Mouse (Mus musculus) bone marrow, adult 2 months (tissue): Measurements from ENCODE around the gene Gm8362. TPM values are rescaled to one million over a fixed set of nuclear protein-coding genes. Genes with fewer than 3 reads are reported as not detected.
"Not testable (repeated sequence)": the region's sequence is repeated elsewhere in the genome, so short reads cannot be mapped to it uniquely, and the experiment has no call there.

Experiments
- H3K27ac ChIP-seq: fragments of 200-500 bp; 2 replicates; pipeline ENCODE4 v1.5.1; 2012; ENCODE audit warnings: low read depth, mild to moderate bottlenecking, control low read depth, inconsistent platforms, low read length; ENCODE audit not compliant: control insufficient read depth, poor library complexity, insufficient read depth
- H3K4me1 ChIP-seq: fragments of 200-500 bp; 2 replicates; pipeline ENCODE4 v1.6.1; 2011; ENCODE audit warnings: low read length; ENCODE audit not compliant: control insufficient read depth, insufficient read depth
- H3K4me3 ChIP-seq: fragments of 200-500 bp; replicated peaks from 2 replicates; pipeline ENCODE3; 2011; ENCODE audit warnings: mild to moderate bottlenecking, low read depth, low read length, control low read depth; ENCODE audit not compliant: control insufficient read depth
- WGBS: fragments of 180-500 bp; shearing (Covaris S2); methylation state at CpG from one replicate; pipeline ENCODE4 v1.1.7; 2018; 5-methylcytosine and 5-hydroxymethylcytosine counted together
- polyA plus RNA-seq: library from polyadenylated mRNA; stranded (reverse); fragments of >200 nt; gene quantifications from 2 replicates; pipeline ENCODE4 v1.2.4, GENCODE M21; 2011; ENCODE audit warnings: low replicate concordance; ENCODE audit not compliant: missing spikeins, insufficient read depth, insufficient read length

Gene Gm8362
- not detected in 2 replicates for polyA plus RNA-seq

DNA sequence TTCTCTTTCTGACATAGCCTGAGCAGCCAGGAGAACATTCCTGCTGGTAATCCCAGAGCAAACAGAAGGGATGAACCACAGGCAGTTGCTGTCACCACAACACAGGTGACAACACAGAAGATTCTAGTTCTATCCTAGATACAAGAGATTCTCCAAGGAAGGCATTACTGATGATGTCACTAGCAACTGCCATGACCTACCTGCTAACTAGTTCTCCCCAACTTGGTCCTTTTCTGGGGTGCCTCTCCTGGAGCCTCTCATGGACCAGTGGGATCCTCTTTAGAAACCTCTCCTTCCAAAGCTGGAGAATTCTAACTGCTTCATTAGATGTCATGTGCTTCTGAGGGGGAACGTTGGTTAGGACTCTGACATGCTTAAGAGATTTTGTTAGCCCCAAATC is at the start of gene Gm8362:
Gene Gm8362 (minus strand): TSS at position 101 of the 400 bp plus-strand sequence.
- H3K27ac ChIP-seq, result not testable (repeated sequence)

DNA sequence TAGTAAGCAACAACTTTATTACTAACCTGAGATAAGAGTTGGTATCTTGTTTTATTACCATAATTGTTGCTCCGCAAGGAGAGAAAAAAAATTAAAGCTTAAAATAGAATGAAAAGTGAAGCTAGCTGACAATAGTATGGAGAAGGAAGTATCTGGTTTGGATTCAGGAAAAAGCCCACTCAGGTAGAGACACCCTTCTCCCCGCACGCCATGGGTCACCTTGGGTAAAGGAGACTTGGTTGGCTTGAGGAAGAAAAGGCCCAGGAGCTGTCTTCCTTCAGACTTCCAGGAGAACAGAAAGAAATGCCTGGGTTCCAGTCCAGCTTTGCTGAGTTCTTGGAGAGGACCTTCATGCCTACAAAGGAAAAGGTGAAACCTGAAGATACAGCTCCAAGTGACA is 49.1 kb upstream of the Gm8362 start:
- not testable (repeated sequence) for H3K4me3 ChIP-seq, H3K4me1 ChIP-seq, H3K27ac ChIP-seq
- 81% methylated on average over 3 of the region's 3 CpGs for WGBS

More for the DNA sequence above, at the start of gene Gm8362:
- not testable (repeated sequence) for H3K4me3 ChIP-seq, H3K4me1 ChIP-seq
- WGBS, result 60% methylated on average over 1 of the region's 1 CpGs

DNA sequence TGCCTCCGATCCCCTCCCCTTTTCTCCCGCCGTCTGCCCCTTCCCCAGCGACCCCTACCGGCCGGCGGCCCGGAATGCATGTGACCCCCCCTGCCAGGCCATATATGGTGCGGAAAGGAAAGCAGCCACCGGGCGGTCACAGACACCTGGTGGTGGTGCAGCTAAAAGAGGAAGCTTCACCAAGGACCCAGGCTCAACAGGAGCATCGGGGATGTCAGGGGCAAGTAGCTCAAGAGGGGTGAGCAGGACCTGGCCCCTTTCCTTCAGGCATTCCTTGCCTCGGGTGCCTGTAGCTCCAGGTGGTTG is 17.0 kb downstream of the Gm8362 start:
- not testable (repeated sequence) for H3K27ac ChIP-seq, H3K4me1 ChIP-seq, H3K4me3 ChIP-seq
- 2% methylated on average over 5 of the region's 13 CpGs for WGBS

DNA sequence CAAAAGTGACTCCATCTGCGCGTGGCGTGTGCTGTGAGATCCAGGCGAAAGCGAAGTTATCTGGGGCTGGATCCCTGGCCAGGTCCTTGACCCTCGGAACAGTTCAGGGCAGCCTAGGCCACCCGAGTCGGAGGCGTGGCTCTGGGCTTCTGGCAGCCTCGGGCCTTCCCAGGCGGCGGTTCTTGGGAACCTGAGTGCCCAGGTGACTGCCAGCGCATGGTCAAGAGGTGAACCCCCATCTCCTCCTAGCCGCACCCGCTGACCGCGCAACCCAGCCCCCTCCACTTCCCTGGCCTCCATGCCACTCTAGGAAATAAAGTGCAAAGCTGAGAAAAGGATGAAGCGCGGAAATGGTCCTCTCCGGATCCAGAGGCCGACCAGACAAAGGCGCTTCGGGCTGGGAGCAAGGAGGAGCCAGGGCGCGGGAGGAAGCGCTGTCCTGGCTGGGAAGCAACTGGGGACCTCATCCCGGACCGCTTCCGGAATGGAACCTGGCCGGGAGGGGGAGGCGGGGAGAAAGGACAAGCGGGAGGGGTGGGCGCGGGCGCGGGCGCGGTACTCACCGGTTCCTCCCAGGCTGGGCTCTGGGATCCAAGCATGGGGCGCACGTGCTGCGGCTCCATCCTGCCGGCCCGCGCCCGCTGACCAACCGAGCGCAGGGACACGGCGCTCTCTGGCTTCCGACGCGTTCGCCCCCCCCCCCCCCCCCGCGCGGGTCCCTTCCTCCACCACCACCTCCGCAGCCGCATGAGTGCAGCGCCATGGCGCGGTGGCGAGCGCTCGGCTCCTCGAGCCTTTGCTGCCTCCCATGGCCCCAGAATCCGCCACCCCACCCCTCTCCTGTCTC is 17.6 kb downstream of the Gm8362 start:
- not testable (repeated sequence) for H3K27ac ChIP-seq, H3K4me3 ChIP-seq, H3K4me1 ChIP-seq
- WGBS, result under 1% methylated on average over 39 of the region's 67 CpGs

DNA sequence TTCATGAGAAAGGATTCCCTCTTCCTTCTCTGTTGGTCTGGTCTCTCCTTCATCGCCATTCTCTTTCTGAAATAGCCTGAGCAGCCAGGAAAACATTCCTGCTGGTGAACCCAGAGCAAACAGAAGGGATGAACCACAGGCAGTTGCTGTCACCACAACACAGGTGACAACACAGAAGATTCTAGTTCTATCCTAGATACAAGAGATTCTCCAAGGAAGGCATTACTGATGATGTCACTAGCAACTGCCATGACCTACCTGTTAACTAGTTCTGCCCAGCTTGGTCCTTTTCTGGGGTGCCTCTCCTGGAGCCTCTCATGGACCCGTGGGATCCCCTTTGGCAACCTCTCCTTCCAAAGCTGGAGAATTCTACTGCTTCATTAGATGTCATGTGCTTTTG is 32.0 kb downstream of the Gm8362 start, which contains the start of gene Gm3636:
Gene Gm3636 (minus strand): TSS at position 101 of the 400 bp plus-strand sequence.
- not testable (repeated sequence) for H3K27ac ChIP-seq, H3K4me3 ChIP-seq, H3K4me1 ChIP-seq
- WGBS, result no CpG with 5 or more reads among the region's 2 CpGs

DNA sequence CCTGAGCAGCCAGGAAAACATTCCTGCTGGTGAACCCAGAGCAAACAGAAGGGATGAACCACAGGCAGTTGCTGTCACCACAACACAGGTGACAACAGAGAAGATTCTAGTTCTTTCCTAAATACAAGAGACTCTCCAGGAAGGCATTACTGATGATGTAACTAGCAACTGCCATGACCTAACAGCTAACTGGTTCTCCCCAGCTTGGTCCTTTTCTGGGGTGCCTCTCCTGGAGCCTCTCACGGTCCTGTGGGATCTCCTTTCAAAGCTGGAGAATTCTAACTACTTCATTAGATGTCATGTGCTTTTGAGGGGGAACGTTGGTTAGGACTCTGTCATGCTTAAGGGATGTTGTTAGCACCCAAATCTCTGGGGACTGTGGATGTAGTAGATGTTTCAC is 54.1 kb downstream of the Gm8362 start, which contains the start of gene Gm8050:
Gene Gm8050 (minus strand): TSS at position 101 of the 400 bp plus-strand sequence.
- H3K4me3 ChIP-seq, H3K4me1 ChIP-seq, H3K27ac ChIP-seq: not testable (repeated sequence)
- 77% methylated on average over 1 of the region's 2 CpGs for WGBS

Other genes with a start within 250 kb of the Gm8362 start
- not detected in 2 replicates for gene Gm8356, start 237.1 kb downstream of the Gm8362 start, polyA plus RNA-seq
- gene Gm3629, start 183.8 kb downstream of the Gm8362 start, polyA plus RNA-seq, result not detected in 2 replicates
- not detected in 2 replicates for gene Gm3460, start 152.0 kb downstream of the Gm8362 start, polyA plus RNA-seq
- not detected in 2 replicates for gene Gm10251, start 90.2 kb downstream of the Gm8362 start, polyA plus RNA-seq
- gene Gm8050, start 54.2 kb downstream of the Gm8362 start, polyA plus RNA-seq, result not detected in 2 replicates
- gene Gm3636, start 32.1 kb downstream of the Gm8362 start, polyA plus RNA-seq, result not detected in 2 replicates
- gene Gm3642, start 65.9 kb upstream of the Gm8362 start, polyA plus RNA-seq, result not detected in 2 replicates
- not detected in 2 replicates for gene Gm3667, start 115.6 kb upstream of the Gm8362 start, polyA plus RNA-seq
- gene Gm6356, start 199.4 kb upstream of the Gm8362 start, polyA plus RNA-seq, result not detected in 2 replicates